Mouse (Mus musculus) spleen, adult 2 months (tissue): ENCODE results near the gene Cript.

Experiments
- CTCF ChIP-seq: fragments of 200-500 bp; IDR thresholded peaks from 2 replicates; pipeline ENCODE4 v1.5.1; 2011; ENCODE audit warnings: mild to moderate bottlenecking, inconsistent platforms; ENCODE audit not compliant: insufficient read depth, insufficient read length, insufficient replicate concordance; ENCODE audit errors: extremely low read depth
- POLR2A ChIP-seq: fragments of 200-500 bp; IDR thresholded peaks from 2 replicates; pipeline ENCODE4 v1.6.1; 2011; ENCODE audit warnings: low read depth, low read length, inconsistent platforms

- TF ChIP-seq POLR2A: no peak
- TF ChIP-seq CTCF: peak; percentile 2; the same call in 1 of the 2 replicates
These were observed 37.2 kb upstream of the Cript start for GRCm38 (mm10) chr17:86988161-86988560.
